Mouse (Mus musculus): ENCODE measurements around the gene Ccl4. TPM values are rescaled to one million over a fixed set of nuclear protein-coding genes. Genes with fewer than 3 reads are reported as not detected.

The Ccl4 gene
- total RNA-seq, 4 experiments from 2014 or later = not detected

DNA sequence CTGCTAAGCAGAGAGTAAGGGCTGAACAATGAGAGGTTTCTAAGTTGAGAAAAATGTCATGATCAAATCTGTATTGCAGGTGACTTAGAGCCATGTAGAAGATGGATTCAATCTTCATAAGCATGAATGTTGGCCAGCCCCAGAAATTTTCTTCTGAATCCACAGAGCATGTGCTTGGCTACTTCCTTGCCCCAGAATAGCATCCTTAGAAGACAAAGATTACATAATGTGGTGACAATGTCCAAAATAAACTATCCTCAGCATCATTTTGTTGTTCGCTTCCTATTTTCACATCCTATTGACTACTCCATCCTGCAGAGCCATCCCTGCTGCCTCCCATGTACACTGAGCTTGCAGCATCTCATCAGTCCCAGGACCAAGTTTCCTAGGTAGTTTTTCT, 13.3 kb downstream of the Ccl4 start:
- peak; percentile 12 for DNase-seq (ENCODE audit: low spot score)

DNA sequence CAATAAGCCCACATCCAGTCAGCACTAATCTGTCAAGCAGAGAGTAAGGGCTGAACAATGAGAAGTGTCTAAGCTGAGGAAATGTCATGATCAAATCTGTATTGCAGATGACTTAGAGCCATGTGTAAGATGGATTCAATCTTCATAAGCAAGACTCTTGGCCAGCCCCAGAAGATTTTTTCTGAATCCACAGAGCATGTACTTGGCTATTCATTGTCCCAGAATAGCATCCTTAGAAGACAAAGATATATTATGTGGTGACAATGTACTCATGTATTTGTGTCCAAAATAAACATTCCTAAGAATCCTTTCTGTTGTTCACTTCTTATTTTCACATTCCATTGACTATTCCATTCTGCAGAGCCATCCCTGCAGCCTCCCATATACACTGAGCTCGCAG, 27.5 kb downstream of the Ccl4 start:
- DNase-seq (ENCODE audit: low spot score) = no peak

DNA sequence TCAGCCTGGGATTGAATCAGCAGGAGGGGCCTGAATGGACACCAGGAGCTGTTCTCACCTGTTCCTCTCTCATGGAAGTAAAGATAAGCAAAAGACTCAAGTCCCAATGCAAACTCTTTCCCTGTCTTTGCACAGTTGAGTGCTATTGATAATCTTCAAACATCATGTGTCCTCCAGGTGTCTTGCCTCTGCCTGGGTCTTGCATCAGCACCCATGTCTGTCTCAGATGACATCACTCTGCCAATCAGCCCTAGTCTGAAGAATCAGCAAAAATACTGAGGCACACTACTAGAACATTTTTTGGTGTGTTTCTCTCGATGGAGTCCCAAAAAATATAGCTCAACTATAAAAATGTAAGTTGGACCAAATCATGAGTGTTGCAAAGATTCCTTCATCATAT, 29.6 kb downstream of the Ccl4 start:
- no peak for DNase-seq (ENCODE audit: low spot score)

DNA sequence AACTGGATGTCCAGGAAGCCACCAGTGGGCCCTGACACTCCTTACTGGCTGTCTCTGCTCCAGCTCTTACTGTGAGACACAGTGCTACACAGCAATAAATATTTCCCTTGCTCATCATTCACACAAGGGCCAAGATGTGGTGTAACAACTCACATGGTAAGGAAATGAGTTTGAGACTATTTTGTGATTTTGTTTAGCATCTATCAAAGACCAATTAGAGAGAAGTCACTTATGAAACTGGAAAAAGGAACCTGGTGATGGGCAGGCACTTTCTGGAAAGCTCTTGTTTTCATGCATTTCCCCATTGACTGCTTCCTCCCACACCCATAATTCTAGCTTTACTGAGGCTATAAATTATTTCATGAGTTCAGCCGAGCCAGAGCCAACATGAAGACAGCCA, 41.3 kb downstream of the Ccl4 start, which contains the start of gene Wfdc17:
TSS of gene Wfdc17 (plus strand) at position 287 of the 400 bp plus-strand sequence.
- no peak for DNase-seq (ENCODE audit: low spot score)

DNA sequence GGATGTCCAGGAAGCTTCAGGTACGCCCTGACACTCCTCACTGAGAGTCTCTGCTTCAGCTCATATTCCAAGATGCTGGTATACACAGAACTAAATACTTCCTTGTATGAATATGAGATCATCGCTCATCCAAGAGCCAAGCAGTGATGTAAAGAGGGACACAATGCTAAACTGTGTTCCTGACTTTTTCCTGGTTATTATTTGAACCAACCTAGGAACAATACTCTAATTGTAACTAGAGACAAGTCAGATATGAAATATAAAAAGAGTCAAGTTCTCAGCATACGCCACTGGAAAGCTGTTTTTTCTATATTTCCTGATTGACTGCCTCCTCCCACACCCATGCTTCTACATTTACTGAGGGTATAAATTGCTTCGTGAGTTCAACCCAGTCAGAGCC, 46.3 kb downstream of the Ccl4 start, which contains the start of gene Wfdc18:
TSS of gene Wfdc18 (plus strand) at position 301 of the 400 bp plus-strand sequence.
- DNase-seq (ENCODE audit: low spot score) = no peak

DNA sequence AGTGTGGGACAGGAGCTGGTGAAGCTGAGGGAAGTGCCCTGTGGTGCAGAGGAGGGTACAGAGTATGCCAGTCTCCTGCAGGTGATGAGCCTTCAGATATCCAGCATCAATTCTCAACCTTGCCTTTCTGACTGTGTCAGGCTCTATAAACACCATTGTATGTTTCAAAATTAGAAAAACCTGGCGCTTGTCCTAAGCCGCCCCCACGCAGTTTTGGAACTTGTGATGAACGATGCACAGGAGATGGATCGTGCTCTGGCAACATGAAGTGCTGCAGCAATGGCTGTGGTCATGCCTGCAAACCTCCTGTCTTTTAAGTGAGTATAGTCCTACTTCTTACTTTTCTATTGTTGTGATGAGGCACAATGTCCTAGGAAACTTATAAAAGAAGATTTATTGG, 47.3 kb downstream of the Ccl4 start:
- no peak for DNase-seq (ENCODE audit: low spot score)

DNA sequence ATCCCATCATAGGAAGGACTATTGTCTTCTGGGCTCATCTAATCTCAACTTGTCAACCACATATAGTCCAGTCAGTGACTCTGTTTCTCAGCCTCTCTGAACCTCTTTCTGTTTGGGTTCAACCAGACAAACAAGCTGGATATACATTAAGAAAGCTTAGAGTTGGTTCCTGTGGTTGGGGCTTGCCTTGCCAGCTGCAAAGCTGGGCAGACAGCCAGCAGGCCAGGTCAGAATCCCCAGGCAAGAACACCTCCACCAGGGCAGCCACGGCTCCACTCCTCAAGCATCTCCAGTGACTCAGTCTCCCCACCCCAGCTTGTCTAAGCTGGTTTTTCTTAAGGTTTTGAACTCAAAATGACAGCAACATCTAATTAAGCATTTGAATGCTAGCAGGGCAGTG, 50.3 kb downstream of the Ccl4 start:
- no peak for DNase-seq (ENCODE audit: low spot score)

DNA sequence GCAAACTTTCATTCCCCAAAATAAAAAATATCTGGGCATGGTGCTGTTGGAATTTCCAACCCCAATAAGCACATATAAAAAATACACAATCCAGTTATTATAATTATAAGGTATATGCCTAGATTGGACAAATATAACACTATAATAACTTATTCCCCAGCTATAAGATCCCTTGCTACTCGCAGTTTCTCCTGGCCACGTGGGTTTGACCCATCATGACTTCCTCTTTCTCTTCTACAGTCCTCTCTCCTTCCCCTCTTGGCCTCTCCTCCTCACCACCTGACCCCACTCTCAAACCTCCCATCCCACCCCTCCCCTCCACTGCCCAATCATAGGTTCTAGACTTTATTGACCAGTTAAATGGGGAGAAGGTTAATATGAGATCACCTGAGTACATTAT, 51.5 kb downstream of the Ccl4 start:
- DNase-seq (ENCODE audit: low spot score) = no peak

Other genes with a start within 250 kb of the Ccl4 start
- not detected for gene Gas2l2, start 233.1 kb upstream of the Ccl4 start, total RNA-seq (2022)
- gene 1700020L24Rik, start 224.9 kb upstream of the Ccl4 start, total RNA-seq (2022) = not detected
- 1 to 10 TPM; 2.4 to 5.4 (median 3.6) TPM for gene Mmp28, start 199.5 kb upstream of the Ccl4 start, total RNA-seq (2022)
- gene Taf15, start 189.5 kb upstream of the Ccl4 start, total RNA-seq (2022) = 10 to 100 TPM; 35.5 to 42.1 (median 38.4) TPM
- gene Heatr9, start 140.4 kb upstream of the Ccl4 start, total RNA-seq (2022) = not detected
- 1 to 10 TPM in 1 of 4 experiments, under 1 TPM in 1, not detected in 2; 0.76 to 1.1 TPM for gene Ccl5, start 132.1 kb upstream of the Ccl4 start, total RNA-seq (2022)
- gene Ccl9, start 83.9 kb upstream of the Ccl4 start, total RNA-seq (2022) = 1 to 10 TPM; 4.4 to 9.5 (median 5.6) TPM
- 10 to 100 TPM in 2 of 4 experiments, 1 to 10 TPM in 2; 5.4 to 24.7 (median 9.6) TPM for gene Ccl6, start 69.5 kb upstream of the Ccl4 start, total RNA-seq (2022)
- not detected for gene Rpl9-ps1, start 17.0 kb upstream of the Ccl4 start, total RNA-seq (2022)
- gene Ccl3, start 13.2 kb upstream of the Ccl4 start, total RNA-seq (2022) = not detected
- gene Wfdc17, start 41.4 kb downstream of the Ccl4 start, total RNA-seq (2022) = 1 to 10 TPM; 2.1 to 4.1 (median 3.6) TPM
- not detected for gene Wfdc18, start 46.4 kb downstream of the Ccl4 start, total RNA-seq (2022)
- gene Wfdc21, start 84.4 kb downstream of the Ccl4 start, total RNA-seq (2022) = 1 to 10 TPM in 1 of 4 experiments, not detected in 3; 1.5 TPM
- gene Heatr6, start 91.1 kb downstream of the Ccl4 start, total RNA-seq (2022) = 1 to 10 TPM; 5.7 to 7.9 (median 6.6) TPM
- gene Hnf1b, start 187.5 kb downstream of the Ccl4 start, total RNA-seq (2022) = not detected